Mouse (Mus musculus) adrenal gland (tissue): Measurements from ENCODE around the gene Mgst2.

Experiments used
- intact Hi-C: fragments of 180-260 bp; cut with DNase I; formaldehyde crosslinking; loops from one replicate; pipeline ENCODE4 v1.15.1; 2025

Gene Mgst2

GRCm38 (mm10) chr3:51731949-51732636 is 71.9 kb downstream of the Mgst2 start:
- intact Hi-C loops: no loop called here
